Mouse (Mus musculus) cortical plate, adult 2 months (tissue): ENCODE measurements around the gene Lhb.

ENCODE experiments used
- CTCF ChIP-seq: fragments of 200-500 bp; IDR thresholded peaks from 2 replicates; pipeline ENCODE4 v1.5.1; 2011; ENCODE audit warnings: mild to moderate bottlenecking, control low read depth, low read length; ENCODE audit not compliant: insufficient read depth; ENCODE audit errors: extremely low read depth
- POLR2A ChIP-seq: fragments of 200-500 bp; IDR thresholded peaks from 2 replicates; pipeline ENCODE4 v1.6.1; 2011; ENCODE audit warnings: mild to moderate bottlenecking, low read length, control low read depth; ENCODE audit not compliant: insufficient read depth; ENCODE audit errors: extremely low read depth

- TF ChIP-seq CTCF (no peak), POLR2A (no peak)
Observed at GRCm38 (mm10) chr7:45456721-45457203, 36.1 kb downstream of the Lhb start.
